Comparison of ENCODE assay signal across 24 mouse cellular contexts in genomic region chr1:93275561-93275960, GRCm38 (mm10). TPM values are rescaled to one million over a fixed set of nuclear protein-coding genes. Genes with fewer than 3 reads are reported as not detected.
DNase-seq lines count a peak whose midpoint lies in the region; ATAC-seq and TF ChIP-seq lines count a peak whose summit lies in the region.
"Had no signal": no experiment of that assay in that cellular context is flagged by ENCODE, and none has a peak within 500 bp of the region (broad histone marks: within the 10 kb centered on the region; RNA-seq: fewer than 3 reads in every experiment).

No protein-coding gene starts in this region.

- 56% methylated on average over 6 of the region's 6 CpGs for WGBS in stomach, postnatal 0 days

- H3K4me3 ChIP-seq in stomach, postnatal 0 days (ENCODE audit: low read depth, low read length) = no peak overlapping the region
- H3K4me3 ChIP-seq: embryonic facial prominence, embryonic 12.5 days; embryonic facial prominence, embryonic 15.5 days; heart, adult 2 months; heart, embryonic 10.5 days; heart, embryonic 13.5 days; hindbrain, embryonic 15.5 days had no signal

- H3K27ac ChIP-seq in stomach, postnatal 0 days (replicated peaks) = no peak overlapping the region
- H3K27ac ChIP-seq: embryonic facial prominence, embryonic 12.5 days; embryonic facial prominence, embryonic 15.5 days; heart, adult 2 months; heart, embryonic 10.5 days; heart, embryonic 13.5 days; hindbrain, embryonic 15.5 days had no signal

- H3K9ac ChIP-seq in stomach, postnatal 0 days (ENCODE audit: low read length) = no peak overlapping the region
- H3K9ac ChIP-seq: embryonic facial prominence, embryonic 12.5 days; embryonic facial prominence, embryonic 15.5 days; heart, embryonic 13.5 days; hindbrain, embryonic 15.5 days had no signal

- no peaks in the 10 kb centered on the region for H3K36me3 ChIP-seq in stomach, postnatal 0 days (ENCODE audit: control insufficient read depth, insufficient read depth, low read length)
- H3K36me3 ChIP-seq: heart, embryonic 10.5 days; heart, embryonic 13.5 days; hindbrain, embryonic 15.5 days had no signal

- H3K4me2 ChIP-seq in stomach, postnatal 0 days (replicated peaks; ENCODE audit: low read depth) = no peak overlapping the region
- H3K4me2 ChIP-seq: embryonic facial prominence, embryonic 12.5 days; embryonic facial prominence, embryonic 15.5 days; heart, embryonic 13.5 days; hindbrain, embryonic 15.5 days had no signal

- H3K27me3 ChIP-seq in stomach, postnatal 0 days (ENCODE audit: control insufficient read depth, insufficient read depth, low read length) = no peaks in the 10 kb centered on the region
- H3K27me3 ChIP-seq: embryonic facial prominence, embryonic 12.5 days; embryonic facial prominence, embryonic 15.5 days; hindbrain, embryonic 15.5 days; Patski had no signal

- TF ChIP-seq CTCF in stomach, postnatal 0 days (IDR thresholded peaks at IDR 0.05; ENCODE audit: low read depth) = no peak

- no peaks in the 10 kb centered on the region for H3K4me1 ChIP-seq in stomach, postnatal 0 days (replicated peaks; ENCODE audit: control insufficient read depth, insufficient read depth)
- H3K4me1 ChIP-seq: embryonic facial prominence, embryonic 12.5 days; embryonic facial prominence, embryonic 15.5 days; heart, embryonic 13.5 days; hindbrain, embryonic 15.5 days had no signal

- no peaks in the 10 kb centered on the region for H3K9me3 ChIP-seq in stomach, postnatal 0 days (ENCODE audit: control insufficient read depth, low read length)
- H3K9me3 ChIP-seq: embryonic facial prominence, embryonic 12.5 days; embryonic facial prominence, embryonic 15.5 days; heart, embryonic 10.5 days; heart, embryonic 13.5 days; hindbrain, embryonic 15.5 days had no signal

- TF ChIP-seq EP300 in stomach, postnatal 0 days (optimal IDR thresholded peaks at IDR 0.05) = no peak

- DNase-seq in ES-CJ7 (ENCODE audit: low read depth, low spot score) (peak; percentile 89), NIH3T3 (ENCODE audit: low read depth) (peak; percentile 44), ZHBTc4 (ENCODE audit: low read depth, low spot score) (peak; percentile 92)
- no peak for DNase-seq in stomach, postnatal 0 days (ENCODE audit: low spot score)
- DNase-seq in thymus, postnatal 0 days (ENCODE audit: low spot score) = no peak
- no peak for DNase-seq in heart, adult 18-20 months
- no peak for DNase-seq in lung, postnatal 36 days
- DNase-seq: adrenal gland, postnatal 10 days; B cell, adult 2 months; cerebellum, adult 11 months; cerebellum, adult 2 months; cerebellum, adult 9-11 months; cerebellum, postnatal 25 days; gastrocnemius, postnatal 25 days; heart, adult 2 months; heart, postnatal 14 days; heart, postnatal 4 days had no signal

- ATAC-seq in stomach, postnatal 0 days (ENCODE audit: low FRiP score, low TSS enrichment) = 0 out of 2 replicates have a peak, but pooled peaks have one; percentile 34
- ATAC-seq: forebrain, embryonic 14.5 days; Patski had no signal

RNA-seq across cellular contexts. Expression of gene Mterf4, which starts 30.2 kb away (rescaled TPM):
- 13.0 and 14.7 TPM in 2 replicates for polyA plus RNA-seq in stomach, postnatal 0 days (2015; fragmentation: Nextera tagmentation; extraction: Ambion mirVana)
- 20.1 and 21.5 TPM in 2 replicates for polyA plus RNA-seq in thymus, postnatal 0 days (2015; fragmentation: Nextera tagmentation; extraction: Ambion mirVana)
- 10 to 100 TPM; 14.0 to 14.9 TPM for total RNA-seq in heart, adult 18-20 months (2021)

RNA-seq across cellular contexts. Expression of gene Sned1, which starts 39.9 kb away (rescaled TPM):
- polyA plus RNA-seq in stomach, postnatal 0 days (2015; fragmentation: Nextera tagmentation; extraction: Ambion mirVana) = 1.4 and 1.5 TPM in 2 replicates
- 0.57 and 0.78 TPM in 2 replicates for polyA plus RNA-seq in thymus, postnatal 0 days (2015; fragmentation: Nextera tagmentation; extraction: Ambion mirVana)
- total RNA-seq in heart, adult 18-20 months (2021) = 1 to 10 TPM; 4.2 to 7.5 TPM

Comparison
In these comparisons a context has a peak if more than half of its experiments do, and no peak if none do; other contexts are left out.
1. DNase-seq: peak in ES-CJ7 (single experiment), NIH3T3 (single experiment) and ZHBTc4 (single experiment); none in stomach, postnatal 0 days (single experiment), thymus, postnatal 0 days (single experiment), heart, adult 18-20 months (0 of 2) and lung, postnatal 36 days (single experiment).